Mouse (Mus musculus): ENCODE data around the gene Ccdc136. TPM values are rescaled to one million over a fixed set of nuclear protein-coding genes. Genes with fewer than 3 reads are reported as not detected.

Ccdc136 gene
- total and polyA plus RNA-seq, 3 experiments: 0.22 TPM; not detected in 2

GRCm38 (mm10) chr6:29388052-29388518, 8.0 kb upstream of the Ccdc136 start, which contains the start of gene Opn1sw:
Opn1sw (minus strand) TSS chr6:29388468.
- peak in 1 of 2 experiments; percentile 56; a peak in 1 of 4 replicates for TF ChIP-seq POLR2A (IDR thresholded peaks at IDR 0.05; ENCODE audit: control insufficient read depth in 1 of 2, insufficient read depth in 1 of 2, low read depth in 1 of 2, low read length in 2 of 2, poor library complexity in 1 of 2)
- no peak for TF ChIP-seq CHD2 (IDR thresholded peaks at IDR 0.05; ENCODE audit: low read length)
- peak; percentile 83 for TF ChIP-seq MXI1 (IDR thresholded peaks at IDR 0.05; ENCODE audit: low read depth, low read length)
- TF ChIP-seq SIN3A (IDR thresholded peaks at IDR 0.05; ENCODE audit: low read length): 0 out of 2 replicates have a peak, but pooled peaks have one; percentile 11
- TF ChIP-seq RCOR1 (IDR thresholded peaks at IDR 0.05; ENCODE audit: low read depth, low read length): 0 out of 2 replicates have a peak, but pooled peaks have one; percentile 13
- TF ChIP-seq NRF1 (IDR thresholded peaks at IDR 0.05; ENCODE audit: insufficient read depth, low read depth, low read length, poor library complexity, severe bottlenecking): no peak
- TF ChIP-seq MAX (IDR thresholded peaks at IDR 0.05; ENCODE audit: low read length): peak; percentile 64
- peak; percentile 76; the same call in 1 of the 2 replicates for TF ChIP-seq MYC (IDR thresholded peaks at IDR 0.05; ENCODE audit: low read depth, low read length)
- TF ChIP-seq MAZ (IDR thresholded peaks at IDR 0.05; ENCODE audit: low read depth, low read length): peak; percentile 46; the same call in 1 of the 2 replicates
- TF ChIP-seq USF1 (IDR thresholded peaks at IDR 0.05; ENCODE audit: low read depth, low read length): no peak
- Histone ChIP-seq H3K27ac (ENCODE audit: control insufficient read depth, low read depth, low read length) (peak within 1 kb of the TSS; percentile 71), H3K27me3 (ENCODE audit: control insufficient read depth in 1 of 2, insufficient read depth in 2 of 2, low read length in 2 of 2) (no peaks in the 10 kb centered on the region), H3K4me1 (ENCODE audit: control insufficient read depth in 1 of 2, insufficient read depth in 2 of 2, low read length in 2 of 2) (peaks cover 3 to 16% of the 10 kb centered on the region in 2 experiments), H3K9ac (ENCODE audit: control insufficient read depth, low read depth, low read length, poor library complexity, severe bottlenecking) (peak within 1 kb of the TSS; percentile 72), H3K79me2 (ENCODE audit: control insufficient read depth, insufficient read depth, low read length, poor library complexity) (no peaks in the 10 kb centered on the region; the same call in 1 of the 2 replicates), H3K36me3 (ENCODE audit: control insufficient read depth in 1 of 2, insufficient read depth in 2 of 2, low read length in 2 of 2) (peaks cover 0 to 14% of the 10 kb centered on the region in 2 experiments; a peak in 2 of 4 replicates), H3K4me3 (ENCODE audit: control insufficient read depth in 1 of 2, insufficient read depth in 1 of 2, low read depth in 2 of 2, low read length in 2 of 2) (peak within 1 kb of the TSS; percentile 72 to 74), H3K9me3 (replicated peaks; ENCODE audit: insufficient read depth, low read length) (no peaks in the 10 kb centered on the region)
- DNase-seq (ENCODE audit: low read depth, low spot score): peak; percentile 92

- peaks cover 3 to 14% of the 10 kb centered on the region in 2 experiments for H3K4me1 ChIP-seq (ENCODE audit: control insufficient read depth in 1 of 2, insufficient read depth in 2 of 2, low read length in 2 of 2)
- H3K27ac ChIP-seq (ENCODE audit: control insufficient read depth, low read depth, low read length): peak overlapping the region; percentile 65
- H3K4me3 ChIP-seq (ENCODE audit: control insufficient read depth in 1 of 2, insufficient read depth in 1 of 2, low read depth in 2 of 2, low read length in 2 of 2): peak overlapping the region; percentile 72 to 74
- H3K27me3 ChIP-seq (ENCODE audit: control insufficient read depth in 1 of 2, insufficient read depth in 2 of 2, low read length in 2 of 2): no peaks in the 10 kb centered on the region
- no peaks in the 10 kb centered on the region; the same call in 1 of the 2 replicates for H3K79me2 ChIP-seq (ENCODE audit: control insufficient read depth, insufficient read depth, low read length, poor library complexity)
- H3K36me3 ChIP-seq (ENCODE audit: control insufficient read depth in 1 of 2, insufficient read depth in 2 of 2, low read length in 2 of 2): peaks cover 0 to 12% of the 10 kb centered on the region in 2 experiments; a peak in 2 of 4 replicates
- H3K9me3 ChIP-seq (replicated peaks; ENCODE audit: insufficient read depth, low read length): no peaks in the 10 kb centered on the region
- DNase-seq (ENCODE audit: low read depth, low spot score): peak; percentile 93
- peak overlapping the region; percentile 56 for H3K9ac ChIP-seq (ENCODE audit: control insufficient read depth, low read depth, low read length, poor library complexity, severe bottlenecking)
- TF ChIP-seq CHD1 (IDR thresholded peaks at IDR 0.05; ENCODE audit: low read depth, low read length) (no peak), CHD2 (IDR thresholded peaks at IDR 0.05; ENCODE audit: low read length) (no peak), TAL1 (IDR thresholded peaks at IDR 0.05; ENCODE audit: low read length) (no peak), NRF1 (IDR thresholded peaks at IDR 0.05; ENCODE audit: insufficient read depth, low read depth, low read length, poor library complexity, severe bottlenecking) (no peak), USF1 (IDR thresholded peaks at IDR 0.05; ENCODE audit: low read depth, low read length) (0 out of 2 replicates have a peak, but pooled peaks have one; percentile 13), MAX (IDR thresholded peaks at IDR 0.05; ENCODE audit: low read length) (peak; percentile 94), ETS1 (IDR thresholded peaks at IDR 0.05; ENCODE audit: low read depth, low read length) (peak; percentile 20; the same call in 1 of the 2 replicates), USF2 (IDR thresholded peaks at IDR 0.05; ENCODE audit: borderline replicate concordance in 1 of 2, insufficient read depth in 1 of 2, low read depth in 1 of 2, low read length in 2 of 2) (no peak), JUND (IDR thresholded peaks at IDR 0.05; ENCODE audit: low read depth, low read length) (no peak), GATA1 (IDR thresholded peaks at IDR 0.05; ENCODE audit: low read depth, low read length) (peak; percentile 63; the same call in 1 of the 2 replicates), MXI1 (IDR thresholded peaks at IDR 0.05; ENCODE audit: low read depth, low read length) (peak; percentile 96), GABPA (IDR thresholded peaks at IDR 0.05; ENCODE audit: low read depth, low read length) (no peak), NELFE (IDR thresholded peaks at IDR 0.05; ENCODE audit: low read depth, low read length) (no peak), SIN3A (IDR thresholded peaks at IDR 0.05; ENCODE audit: low read length) (peak; percentile 73), SMC3 (IDR thresholded peaks at IDR 0.05; ENCODE audit: low read depth, low read length) (no peak), ZKSCAN1 (IDR thresholded peaks at IDR 0.05; ENCODE audit: low read depth, low read length) (no peak), MAFK (IDR thresholded peaks at IDR 0.05; ENCODE audit: borderline replicate concordance, low read depth, low read length) (peak; percentile 95), MYC (IDR thresholded peaks at IDR 0.05; ENCODE audit: low read depth, low read length) (peak; percentile 97), HCFC1 (IDR thresholded peaks at IDR 0.05; ENCODE audit: low read depth, low read length) (no peak), E2F4 (IDR thresholded peaks at IDR 0.05; ENCODE audit: borderline replicate concordance, low read depth, low read length) (no peak), POLR2AphosphoS2 (IDR thresholded peaks at IDR 0.05; ENCODE audit: low read length) (no peak), POLR2AphosphoS5 (IDR thresholded peaks at IDR 0.05; ENCODE audit: borderline replicate concordance, low read depth, low read length) (no peak), TBP (IDR thresholded peaks at IDR 0.05; ENCODE audit: low read depth, low read length) (peak; percentile 99), MEF2A (IDR thresholded peaks at IDR 0.05; ENCODE audit: extremely low read depth, insufficient replicate concordance, low read depth, low read length, poor library complexity, severe bottlenecking) (no peak), TCF12 (IDR thresholded peaks at IDR 0.05; ENCODE audit: low read depth, low read length) (no peak), MAZ (IDR thresholded peaks at IDR 0.05; ENCODE audit: low read depth, low read length) (no peak)
These were observed 7.5 kb upstream of the Ccdc136 start for GRCm38 (mm10) chr6:29388606-29389080.
